Mouse (Mus musculus) forebrain, embryonic 14.5 days (tissue): ENCODE results near the gene Gm27021. TPM values are rescaled to one million over a fixed set of nuclear protein-coding genes. Genes with fewer than 3 reads are reported as not detected.

Source experiments
- ATAC-seq: fragments of 200-750 bp; cut with Nextera tagmentation; 2 replicates; pipeline ENCODE4 v1.8.0; 2017; ENCODE audit warnings: mild to moderate bottlenecking, moderate library complexity
- DNase-seq: peaks from one replicate; pipeline ENCODE4 v3.0.0-alpha.2; 2015; ENCODE audit warnings: low spot score
- H3K27ac ChIP-seq: fragments of 300-500 bp; sonication (generic); 2 replicates; pipeline ENCODE4 v1.5.1; 2014; ENCODE audit warnings: low read depth, mild to moderate bottlenecking, control low read depth, low read length, moderate library complexity
- H3K27me3 ChIP-seq: fragments of 300-500 bp; sonication (generic); replicated peaks from 2 replicates; pipeline ENCODE4 v1.6.1; 2014; ENCODE audit warnings: low read length, control low read depth, mixed read lengths; ENCODE audit not compliant: control insufficient read depth, insufficient read depth
- H3K36me3 ChIP-seq: fragments of 300-500 bp; sonication (generic); 2 replicates; pipeline ENCODE4 v1.6.1; 2014; ENCODE audit warnings: low read length, control low read depth; ENCODE audit not compliant: control insufficient read depth, insufficient read depth
- H3K4me1 ChIP-seq: fragments of 300-500 bp; sonication (generic); 2 replicates; pipeline ENCODE4 v1.6.1; 2014; ENCODE audit warnings: antibody characterized with exemption, low read length, control low read depth; ENCODE audit not compliant: control insufficient read depth, insufficient read depth
- H3K4me2 ChIP-seq: fragments of 300-500 bp; sonication (generic); 2 replicates; pipeline ENCODE4 v1.6.1; 2014; ENCODE audit warnings: mild to moderate bottlenecking, control low read depth, low read length
- H3K4me3 ChIP-seq: fragments of 300-500 bp; sonication (generic); 2 replicates; pipeline ENCODE4 v1.5.1; 2014; ENCODE audit warnings: low read depth, low read length, control low read depth
- H3K9ac ChIP-seq: fragments of 300-500 bp; sonication (generic); 2 replicates; pipeline ENCODE4 v1.6.1; 2014; ENCODE audit warnings: mild to moderate bottlenecking, low read length, control low read depth, moderate library complexity
- H3K9me3 ChIP-seq: fragments of 300-500 bp; sonication (generic); replicated peaks from 2 replicates; pipeline ENCODE4 v1.6.1; 2016; ENCODE audit warnings: low read length, control low read depth, mixed read lengths; ENCODE audit not compliant: control insufficient read depth
- WGBS: fragments of 180-500 bp; shearing (Covaris S2); extraction: QIAGEN DNeasy Blood & Tissue Kit; methylation state at CpG from one replicate; pipeline ENCODE4 v1.1.7; 2014; 5-methylcytosine and 5-hydroxymethylcytosine counted together
- polyA plus RNA-seq: library from polyadenylated mRNA; unstranded; fragments of >200 nt; fragmentation: Nextera tagmentation; extraction: Ambion mirVana; gene quantifications from 2 replicates; pipeline ENCODE4 v1.2.1, GENCODE M21; 2014

Gm27021 gene
- polyA plus RNA-seq, 1 experiment from 2014 or later: 2.9 TPM

GRCm38 (mm10) chr8:120665726-120666455 lies 2.0 kb downstream of the Gm27021 start:
- Histone ChIP-seq H3K27me3 (no peaks in the 10 kb centered on the region), H3K36me3 (peaks cover 13% of the 10 kb centered on the region), H3K4me3 (0 out of 2 replicates have a peak overlapping the region, but pooled peaks have one; percentile 94), H3K4me1 (peaks cover 18% of the 10 kb centered on the region), H3K4me2 (peak overlapping the region; percentile 88), H3K27ac (no peak overlapping the region), H3K9me3 (no peaks in the 10 kb centered on the region), H3K9ac (no peak overlapping the region)
- no peak for DNase-seq
- ATAC-seq: no peak
- 75% methylated on average over 3 of the region's 3 CpGs for WGBS

- H3K36me3 ChIP-seq: peaks cover 8% of the 10 kb centered on the region; the same call in 1 of the 2 replicates
- H3K4me3 ChIP-seq: no peak overlapping the region
- H3K4me2 ChIP-seq: no peak overlapping the region
- no peak overlapping the region; the same call in 1 of the 2 replicates for H3K9ac ChIP-seq
- ATAC-seq: no peak
- no peak overlapping the region; the same call in 1 of the 2 replicates for H3K27ac ChIP-seq
- H3K4me1 ChIP-seq: peaks cover 18% of the 10 kb centered on the region
- no peaks in the 10 kb centered on the region for H3K9me3 ChIP-seq
- H3K27me3 ChIP-seq: no peaks in the 10 kb centered on the region
- 72% methylated on average over 6 of the region's 6 CpGs for WGBS
- no peak for DNase-seq
Observed at GRCm38 (mm10) chr8:120664566-120664965, 3.3 kb downstream of the Gm27021 start.

DNA sequence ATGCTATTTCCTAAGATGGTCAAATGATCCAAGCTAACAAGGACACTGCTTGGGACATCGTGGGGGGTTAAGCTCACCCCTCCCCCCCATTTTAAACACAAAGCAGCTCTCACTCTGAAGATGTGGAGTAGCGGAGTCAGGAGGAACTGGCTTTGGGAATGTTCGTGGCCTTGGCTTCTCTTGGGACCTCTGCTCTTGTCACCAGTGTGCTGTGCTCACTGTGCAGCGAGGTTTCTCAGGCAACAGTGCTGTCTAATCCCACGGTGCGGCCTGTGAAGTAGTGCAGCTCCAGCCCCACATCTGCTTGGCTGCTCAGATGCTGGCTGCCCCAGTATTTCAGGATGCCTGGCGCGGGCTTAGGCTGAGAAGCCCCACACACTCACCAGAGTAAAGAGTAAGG lies 10.5 kb downstream of the Gm27021 start:
- no peaks in the 10 kb centered on the region for H3K27me3 ChIP-seq
- no peak overlapping the region for H3K27ac ChIP-seq
- H3K36me3 ChIP-seq: peaks cover 63% of the 10 kb centered on the region

GRCm38 (mm10) chr8:120656322-120657052 lies 11.4 kb downstream of the Gm27021 start:
- peaks cover 63% of the 10 kb centered on the region for H3K36me3 ChIP-seq
- ATAC-seq: no peak
- H3K4me1 ChIP-seq: no peaks in the 10 kb centered on the region
- 87% methylated on average over 7 of the region's 7 CpGs for WGBS
- no peak overlapping the region for H3K4me3 ChIP-seq
- no peak overlapping the region for H3K4me2 ChIP-seq
- H3K27ac ChIP-seq: no peak overlapping the region
- no peak for DNase-seq
- H3K9me3 ChIP-seq: no peaks in the 10 kb centered on the region
- H3K27me3 ChIP-seq: no peaks in the 10 kb centered on the region
- H3K9ac ChIP-seq: no peak overlapping the region

More for the DNA sequence above, 10.5 kb downstream of the Gm27021 start:
- no peak for DNase-seq
- Histone ChIP-seq H3K4me2 (no peak overlapping the region), H3K4me1 (no peaks in the 10 kb centered on the region), H3K4me3 (no peak overlapping the region), H3K9me3 (no peaks in the 10 kb centered on the region), H3K9ac (no peak overlapping the region)
- WGBS: 91% methylated on average over 8 of the region's 8 CpGs
- ATAC-seq: no peak

DNA sequence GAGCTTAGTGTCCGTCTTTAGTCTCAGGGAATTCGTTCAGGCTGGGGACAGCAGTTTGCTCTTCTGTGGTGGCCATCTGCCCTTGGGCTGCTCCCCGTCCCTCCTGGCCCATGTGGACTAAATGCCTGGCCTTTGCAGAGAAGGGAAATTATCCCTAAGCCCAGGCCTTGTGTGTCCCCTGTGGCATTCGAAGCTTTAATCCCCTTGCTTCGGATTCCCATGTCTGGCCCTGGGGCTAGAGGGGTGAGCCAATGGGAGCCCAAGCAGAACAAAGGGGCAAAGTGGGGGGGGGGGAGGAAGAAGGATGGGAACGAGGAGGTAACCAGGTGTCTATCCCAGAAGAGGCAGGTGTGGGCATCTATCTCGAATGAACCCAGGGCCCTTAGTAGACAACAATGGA lies 20.3 kb downstream of the Gm27021 start, which contains the start of gene 1190005I06Rik:
Gene 1190005I06Rik (minus strand): TSS at position 101 of the 400 bp plus-strand sequence.
- no peak for DNase-seq
- WGBS: 27% methylated on average over 7 of the region's 7 CpGs
- H3K4me2 ChIP-seq: no peak within 1 kb of the TSS
- H3K27me3 ChIP-seq: no peaks in the 10 kb centered on the region
- no peaks in the 10 kb centered on the region for H3K9me3 ChIP-seq
- H3K36me3 ChIP-seq: 0 out of 2 replicates have a peak, but pooled peaks cover 4% of the 10 kb centered on the region
- no peak within 1 kb of the TSS for H3K9ac ChIP-seq
- no peak within 1 kb of the TSS for H3K4me3 ChIP-seq
- H3K4me1 ChIP-seq: no peaks in the 10 kb centered on the region
- H3K27ac ChIP-seq: no peak within 1 kb of the TSS
- no peak for ATAC-seq

- H3K4me3 ChIP-seq: no peak overlapping the region
- 43% methylated on average over 7 of the region's 7 CpGs for WGBS
- H3K9me3 ChIP-seq: no peaks in the 10 kb centered on the region
- H3K4me2 ChIP-seq: no peak overlapping the region
- DNase-seq: peak; percentile 72
- H3K36me3 ChIP-seq: 0 out of 2 replicates have a peak, but pooled peaks cover 4% of the 10 kb centered on the region
- H3K27me3 ChIP-seq: no peaks in the 10 kb centered on the region
- peak; percentile 54 for ATAC-seq
- H3K4me1 ChIP-seq: no peaks in the 10 kb centered on the region
- no peak overlapping the region for H3K9ac ChIP-seq
- H3K27ac ChIP-seq: peak overlapping the region; percentile 44
Observed at GRCm38 (mm10) chr8:120644663-120645062, 23.2 kb downstream of the Gm27021 start.

DNA sequence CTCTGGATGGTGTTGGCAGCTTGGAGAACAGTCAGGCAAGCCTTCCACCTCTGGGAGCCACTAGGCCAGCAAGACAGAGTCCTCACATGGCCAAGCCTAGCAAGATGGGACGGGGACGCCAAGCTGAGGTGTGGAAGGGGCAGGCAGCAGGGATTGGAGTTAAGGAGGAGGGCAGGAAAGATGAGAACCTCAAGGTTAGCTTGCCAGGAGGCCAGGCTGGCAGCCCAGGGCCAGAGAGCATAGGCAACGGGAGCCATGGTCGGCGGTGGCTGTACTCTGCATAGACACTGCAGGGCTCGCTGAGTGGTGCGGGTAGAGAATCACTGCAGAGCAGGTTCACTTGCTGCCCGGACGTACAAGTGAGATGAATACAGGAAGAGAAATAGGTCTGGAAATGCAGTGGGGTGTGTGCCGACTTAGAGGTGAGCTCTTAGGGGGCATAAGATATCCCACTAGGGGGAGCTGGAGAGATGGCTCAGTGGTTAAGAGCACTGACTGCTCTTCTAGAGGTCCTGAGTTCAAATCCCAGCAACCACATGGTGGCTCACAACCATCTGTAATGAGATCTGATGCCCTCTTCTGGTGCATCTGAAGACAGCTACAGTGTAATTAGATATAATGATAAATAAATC lies 25.7 kb downstream of the Gm27021 start:
- H3K4me3 ChIP-seq: no peak overlapping the region
- no peaks in the 10 kb centered on the region for H3K27me3 ChIP-seq
- H3K9me3 ChIP-seq: no peaks in the 10 kb centered on the region
- 79% methylated on average over 10 of the region's 10 CpGs for WGBS
- ATAC-seq (no peak), DNase-seq (no peak)
- no peaks in the 10 kb centered on the region for H3K36me3 ChIP-seq
- H3K27ac ChIP-seq: no peak overlapping the region
- H3K9ac ChIP-seq: no peak overlapping the region
- no peaks in the 10 kb centered on the region for H3K4me1 ChIP-seq
- H3K4me2 ChIP-seq: no peak overlapping the region

- Histone ChIP-seq H3K9me3 (no peaks in the 10 kb centered on the region), H3K4me3 (no peak overlapping the region), H3K4me1 (no peaks in the 10 kb centered on the region), H3K36me3 (no peaks in the 10 kb centered on the region), H3K27me3 (0 out of 2 replicates have a peak, but pooled peaks cover under 1% of the 10 kb centered on the region), H3K4me2 (no peak overlapping the region), H3K9ac (no peak overlapping the region), H3K27ac (no peak overlapping the region)
- ATAC-seq (no peak), DNase-seq (no peak)
- 28% methylated on average over 8 of the region's 8 CpGs for WGBS
Observed at GRCm38 (mm10) chr8:120641245-120641644, 26.6 kb downstream of the Gm27021 start.
